Mouse (Mus musculus) layer of hippocampus, adult 9-11 months (tissue): ENCODE results near the gene St6galnac1.

Experiments
- DNase-seq: peaks from one replicate; pipeline ENCODE4 v3.0.0; 2022

The St6galnac1 gene

DNA sequence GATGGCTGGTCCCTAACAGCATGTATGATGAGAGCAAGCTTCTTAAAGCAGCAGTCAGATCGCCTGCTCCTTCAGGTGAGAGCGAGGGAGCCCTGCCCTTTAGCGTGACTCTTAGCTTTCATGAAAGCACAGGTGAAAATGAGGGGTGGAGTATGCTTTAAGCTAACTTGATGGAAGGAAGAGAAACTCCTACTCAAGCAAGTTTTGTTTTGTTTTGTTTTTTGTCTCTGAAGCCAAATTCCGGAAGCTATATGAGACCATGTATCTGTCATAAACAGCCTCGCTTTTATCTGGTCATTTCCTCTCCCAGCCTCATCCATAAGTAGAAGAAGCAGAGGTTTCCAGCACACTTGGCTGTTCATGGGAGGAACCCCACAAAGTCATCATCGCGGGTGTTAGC, at the start of gene St6galnac1:
TSS of gene St6galnac1 (minus strand) at position 101 of the 400 bp plus-strand sequence.
- no peak for DNase-seq

DNA sequence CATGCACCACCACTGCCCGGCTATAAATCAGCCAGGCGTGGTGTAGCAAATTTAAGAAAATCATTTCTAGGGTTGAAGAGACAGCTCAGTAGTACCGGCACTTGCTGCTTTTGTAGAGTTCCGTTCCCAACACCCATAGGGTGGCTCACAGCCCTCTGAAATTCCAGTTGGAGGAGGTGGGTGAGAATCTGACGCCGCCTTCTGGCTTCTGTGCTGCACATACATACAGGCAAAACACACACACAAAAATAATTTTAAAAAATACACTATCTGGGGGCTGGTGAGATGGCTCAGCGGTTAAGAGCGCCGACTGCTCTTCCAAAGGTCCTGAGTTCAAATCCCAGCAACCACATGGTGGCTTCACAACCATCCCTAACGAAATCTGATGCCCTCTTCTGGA, 48.6 kb upstream of the St6galnac1 start:
- DNase-seq = peak; percentile 58

GRCm38 (mm10) chr11:116823255-116823654, 47.9 kb upstream of the St6galnac1 start:
- no peak for DNase-seq

- DNase-seq = no peak
Observed at GRCm38 (mm10) chr11:116822626-116823025, 47.3 kb upstream of the St6galnac1 start.

DNA sequence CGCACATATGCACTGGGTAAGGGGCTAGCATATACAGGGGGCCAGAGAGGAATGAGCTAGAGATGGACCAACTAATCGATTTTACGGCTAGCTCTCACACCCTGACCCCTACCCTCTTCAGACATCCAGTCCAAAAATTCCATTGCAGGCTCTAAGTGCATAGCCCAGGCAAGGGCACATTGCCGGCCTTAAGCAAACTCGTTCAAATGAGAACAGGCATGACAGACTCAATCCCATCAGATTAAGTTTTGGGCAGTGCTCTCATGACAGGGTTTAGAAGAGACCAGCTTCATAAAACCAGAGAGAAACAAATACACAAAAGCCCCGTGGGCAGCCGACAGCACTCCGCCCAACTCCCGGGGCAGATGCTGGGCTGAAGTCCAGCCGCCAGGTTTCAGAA, 46.9 kb upstream of the St6galnac1 start:
- DNase-seq = no peak

DNA sequence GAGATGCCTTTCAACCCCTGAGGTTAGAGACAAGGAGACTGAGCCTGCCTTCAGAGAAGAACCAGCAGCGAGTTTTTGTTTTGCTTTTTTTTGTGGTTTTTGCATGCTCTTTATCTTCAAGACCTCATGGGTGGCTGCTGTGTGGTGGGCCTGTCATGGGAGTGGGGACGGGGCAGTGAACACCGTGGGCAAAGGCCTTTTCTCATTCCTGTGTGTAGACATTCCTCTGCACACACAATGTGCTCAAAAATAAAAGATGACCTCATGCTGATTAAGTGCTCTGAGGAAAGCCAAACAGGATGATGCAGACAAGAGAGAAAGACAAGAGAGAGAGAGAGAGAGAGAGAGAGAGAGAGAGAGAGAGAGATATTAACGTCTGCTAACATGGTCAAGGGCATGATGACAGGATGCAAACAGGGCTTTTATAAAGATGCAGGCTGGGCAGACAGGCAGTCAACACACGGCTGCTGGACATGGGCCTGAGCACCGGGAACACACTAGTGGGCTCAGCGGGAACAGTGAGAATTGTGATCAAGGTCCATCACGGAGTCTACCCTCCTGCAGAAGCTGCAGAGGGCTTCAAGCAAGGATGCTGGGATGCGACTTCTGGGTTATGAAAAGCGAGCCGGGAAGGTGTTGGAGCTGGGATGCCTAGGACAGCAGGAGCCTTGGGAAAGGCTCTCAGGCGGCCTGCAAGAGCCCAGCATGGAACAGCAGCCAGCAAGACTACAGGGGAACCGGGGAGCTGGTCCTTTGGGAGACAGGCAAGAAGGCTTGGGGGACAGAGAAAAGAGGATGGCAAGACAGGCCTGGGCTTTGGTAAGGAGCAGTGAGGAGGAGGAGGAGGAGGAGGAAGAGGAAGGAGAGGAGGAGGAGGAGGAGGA, 46.0 kb upstream of the St6galnac1 start:
- DNase-seq = no peak

- no peak for DNase-seq
Observed at GRCm38 (mm10) chr11:116819932-116820593, 44.8 kb upstream of the St6galnac1 start.

DNA sequence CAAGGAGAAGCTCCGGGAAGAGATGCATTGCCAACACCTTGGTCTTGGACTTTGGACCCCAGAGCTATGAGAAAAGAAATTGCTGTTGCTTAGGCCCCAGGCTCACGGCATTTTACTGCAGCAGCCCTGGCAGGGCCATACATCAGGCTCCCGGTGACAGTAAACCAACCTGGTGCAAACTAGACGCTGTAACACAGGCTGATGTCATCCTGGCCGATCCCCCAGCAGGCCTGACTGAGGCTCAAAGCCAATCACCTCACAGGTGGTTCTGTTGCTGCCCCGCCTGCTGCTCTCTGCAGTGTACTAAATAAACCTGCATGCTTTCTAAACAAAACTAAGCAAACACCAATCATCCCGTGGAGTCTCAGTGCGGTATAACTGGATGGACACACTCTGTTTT, 43.4 kb upstream of the St6galnac1 start:
- DNase-seq = no peak

- DNase-seq = no peak
Observed at GRCm38 (mm10) chr11:116817567-116817966, 42.3 kb upstream of the St6galnac1 start.

DNA sequence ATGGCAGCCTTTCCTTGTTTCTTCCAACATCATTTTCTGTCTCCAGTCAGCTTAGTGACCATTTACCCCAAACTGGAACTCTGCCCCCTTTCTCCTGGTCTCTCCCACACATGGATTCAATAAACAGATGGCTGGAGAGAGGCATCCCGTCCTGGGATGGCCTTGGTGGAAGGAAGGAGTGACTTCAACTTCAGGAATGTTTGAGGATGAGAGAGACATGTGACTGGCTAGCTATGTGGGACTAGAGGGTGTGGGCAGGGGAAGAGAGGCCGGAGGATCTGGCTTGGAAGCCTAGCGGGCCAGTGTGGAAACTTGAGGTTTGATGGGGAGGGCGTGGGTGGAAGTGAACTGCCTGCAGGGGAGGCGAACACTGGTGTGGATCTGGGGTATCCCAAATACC, 41.5 kb upstream of the St6galnac1 start:
- DNase-seq = no peak

- no peak for DNase-seq
Observed at GRCm38 (mm10) chr11:116814884-116815415, 39.6 kb upstream of the St6galnac1 start.

- no peak for DNase-seq
Observed at GRCm38 (mm10) chr11:116814076-116814883, 39.0 kb upstream of the St6galnac1 start.

- no peak for DNase-seq
Observed at GRCm38 (mm10) chr11:116813610-116814009, 38.3 kb upstream of the St6galnac1 start.

DNA sequence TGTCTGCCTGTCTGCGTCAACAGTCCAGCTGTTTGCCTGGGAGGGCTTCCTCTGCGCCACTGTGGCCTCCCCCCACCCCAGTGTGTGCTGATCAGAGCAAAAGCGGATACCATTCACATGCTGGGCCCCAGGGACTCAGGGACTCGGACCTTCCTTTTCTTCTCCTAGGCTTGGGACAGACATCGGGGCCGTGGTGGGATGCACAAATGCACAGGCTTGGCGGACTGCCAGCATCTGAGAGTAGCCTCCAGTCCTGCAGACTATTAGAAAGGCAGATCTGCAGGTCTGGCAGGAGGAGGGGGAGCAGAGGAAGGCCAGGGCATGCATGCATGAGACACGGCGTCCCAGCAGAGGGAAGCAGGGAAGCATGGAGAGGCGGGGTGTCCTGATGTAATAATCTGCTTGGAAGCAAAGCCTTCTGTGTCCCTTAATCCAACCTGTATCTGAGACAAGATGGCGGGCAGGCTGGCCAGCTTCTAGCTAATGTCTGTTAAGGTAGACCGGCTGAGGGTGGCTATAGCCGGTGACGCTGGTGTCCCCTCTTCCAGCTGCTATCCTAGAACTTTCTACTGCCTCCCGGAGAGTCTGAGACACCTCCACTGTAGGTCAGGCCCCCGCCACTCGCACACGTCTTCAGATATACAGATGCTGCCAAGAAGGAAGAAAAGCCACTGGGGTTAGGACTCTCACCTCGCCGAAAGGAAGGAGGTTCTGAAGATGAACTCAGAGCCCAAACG, 37.7 kb upstream of the St6galnac1 start:
- no peak for DNase-seq

DNA sequence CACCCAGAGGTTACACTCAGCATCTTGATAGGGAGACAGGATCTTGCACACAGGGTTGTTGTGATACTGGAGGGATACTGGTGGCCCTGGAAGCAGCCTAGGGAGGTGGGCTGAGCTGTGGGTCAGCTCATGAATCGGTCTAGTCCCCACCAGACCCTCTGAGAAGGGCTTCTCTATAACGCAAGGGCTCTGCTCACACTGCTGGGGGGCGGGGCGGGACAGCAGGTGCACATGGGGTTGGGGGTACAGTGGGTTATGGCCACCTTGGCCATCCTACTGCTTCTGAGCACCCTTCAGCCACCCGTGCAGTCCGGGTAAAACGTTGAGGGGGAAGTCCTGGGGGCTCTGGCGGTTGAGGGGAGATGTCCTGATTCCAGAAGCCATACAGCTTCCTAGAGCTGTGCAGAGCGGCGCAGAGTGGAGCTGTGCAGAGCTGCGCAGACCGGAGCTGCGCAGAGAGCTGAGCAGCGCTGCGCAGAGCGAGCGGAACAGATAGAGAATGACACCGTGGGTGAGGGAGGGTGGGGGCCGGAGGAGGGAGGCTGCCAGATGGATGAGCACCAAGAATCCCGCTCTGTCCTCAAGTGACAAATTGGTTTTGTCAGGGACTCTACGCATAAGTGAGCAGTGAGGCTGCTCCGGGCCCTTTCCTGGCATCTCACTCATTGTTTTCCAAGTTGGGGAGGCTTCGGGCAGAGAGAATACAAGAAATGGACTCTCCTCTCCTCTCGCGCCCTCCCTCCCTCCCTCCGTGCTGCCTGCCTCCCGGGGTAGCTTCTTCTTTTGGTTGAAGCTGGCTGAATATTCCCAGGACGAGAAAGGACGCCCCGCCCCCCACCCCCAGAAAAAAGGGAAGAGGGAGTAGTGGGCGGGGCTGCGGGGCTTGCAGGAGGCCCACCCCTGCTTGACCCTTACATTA, 35.9 kb upstream of the St6galnac1 start:
- DNase-seq = peak; percentile 81

GRCm38 (mm10) chr11:116810528-116810927, 35.2 kb upstream of the St6galnac1 start:
- DNase-seq = no peak

DNA sequence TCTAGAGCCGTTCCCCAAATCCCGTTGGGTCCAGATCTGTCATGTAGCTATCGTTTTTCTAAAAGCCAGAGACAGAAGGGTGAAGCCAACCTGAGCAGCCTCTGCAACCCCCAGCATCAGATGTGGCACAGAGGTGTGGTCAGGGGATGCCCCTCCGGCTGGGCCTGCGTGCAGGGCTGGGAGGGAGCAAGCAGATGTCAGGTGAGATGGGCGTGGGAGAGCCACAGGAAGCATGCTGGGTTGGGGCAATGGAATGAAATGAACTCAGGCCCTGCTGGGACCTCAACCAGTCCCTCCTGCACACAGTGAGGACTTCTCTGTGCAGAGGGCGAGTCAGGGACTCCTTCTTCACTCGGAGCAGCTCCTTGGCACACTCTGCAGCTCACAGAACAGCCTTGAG, 34.2 kb upstream of the St6galnac1 start:
- no peak for DNase-seq

GRCm38 (mm10) chr11:116808811-116809395, 33.6 kb upstream of the St6galnac1 start:
- DNase-seq = no peak

DNA sequence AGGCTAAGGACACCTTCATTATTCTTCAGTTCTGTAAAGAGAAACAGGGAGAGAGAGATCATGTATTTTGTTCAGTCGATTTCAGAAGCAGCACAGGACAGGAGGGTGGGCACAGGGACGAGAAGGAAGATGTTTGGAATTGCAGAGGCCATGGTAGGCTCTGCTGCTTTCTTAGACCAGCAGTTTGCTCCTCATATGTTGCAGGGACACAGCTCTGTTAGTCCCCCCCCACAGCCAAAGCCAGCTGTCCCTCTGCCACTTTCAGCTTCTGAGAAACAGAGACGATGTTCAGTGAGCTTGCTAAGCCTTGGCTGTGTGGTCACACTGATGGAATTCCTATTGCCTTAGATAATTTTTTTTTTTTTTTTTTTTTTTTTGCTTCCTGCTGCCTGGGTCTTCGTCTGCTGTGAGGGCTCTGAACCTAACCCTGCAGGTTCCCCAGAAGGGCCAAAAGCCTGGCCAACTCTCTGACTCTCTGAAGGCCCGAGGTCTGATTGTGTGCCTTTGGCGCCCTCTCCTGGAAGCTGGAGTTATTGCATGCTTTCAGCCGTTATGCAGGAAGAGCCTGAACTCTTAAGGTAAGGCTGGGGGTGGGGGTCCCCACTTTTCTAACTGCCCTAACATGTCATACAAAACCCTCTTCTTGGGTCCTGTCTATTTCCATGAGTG, 32.8 kb upstream of the St6galnac1 start:
- DNase-seq = peak; percentile 76

DNA sequence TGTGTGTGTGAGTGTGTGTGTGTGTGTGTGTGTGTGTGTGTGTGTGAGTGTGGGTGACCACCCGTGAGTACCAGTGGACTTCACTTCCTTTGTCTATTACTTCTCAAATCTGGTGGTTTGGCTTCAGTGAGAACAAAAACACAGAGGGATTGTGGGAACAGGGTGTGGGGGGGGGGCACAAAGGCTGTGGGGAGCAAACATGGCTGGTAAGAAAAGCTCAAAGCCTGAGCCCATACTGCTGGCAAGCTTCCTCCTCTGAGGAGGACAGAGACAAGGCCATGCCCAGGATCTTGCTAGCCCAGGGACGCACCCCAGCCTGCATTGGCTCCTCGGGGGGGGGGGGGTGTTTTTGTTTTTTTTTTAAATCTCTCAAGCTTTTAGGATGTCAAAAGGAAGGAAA, 32.2 kb upstream of the St6galnac1 start:
- DNase-seq = no peak
